Mouse (Mus musculus) myocyte (in vitro differentiated cells): ENCODE results near the gene Spag5. TPM values are rescaled to one million over a fixed set of nuclear protein-coding genes. Genes with fewer than 3 reads are reported as not detected.

Experiments
- H3K27me3 ChIP-seq: one replicate; pipeline ENCODE4 v1.6.1; 2011; ENCODE audit not compliant: control insufficient read depth, insufficient read depth, insufficient read length
- H3K36me3 ChIP-seq: one replicate; pipeline ENCODE4 v1.6.1; 2011; ENCODE audit not compliant: control insufficient read depth, insufficient read depth
- H3K4me2 ChIP-seq: one replicate; pipeline ENCODE4 v1.6.1; 2011; ENCODE audit warnings: low read depth, control low read depth
- H3K4me3 ChIP-seq: one replicate; pipeline ENCODE4 v1.5.1; 2011; ENCODE audit warnings: mild to moderate bottlenecking, control low read depth, moderate library complexity
- H3K79me2 ChIP-seq: one replicate; pipeline ENCODE4 v1.6.1; 2011; ENCODE audit not compliant: control insufficient read depth, insufficient read depth
- H3ac ChIP-seq: one replicate; pipeline ENCODE4 v1.6.1; 2011; ENCODE audit not compliant: control insufficient read depth, insufficient read length
- CEBPB ChIP-seq: IDR thresholded peaks from 2 replicates; pipeline ENCODE4 v1.6.1; 2011; ENCODE audit warnings: mild to moderate bottlenecking, moderate library complexity; ENCODE audit not compliant: poor library complexity, insufficient read depth, severe bottlenecking
- E2F4 ChIP-seq: IDR thresholded peaks from one replicate; pipeline ENCODE4 v1.6.1; 2011; ENCODE audit warnings: mild to moderate bottlenecking, control low read depth, moderate library complexity; ENCODE audit not compliant: insufficient read depth
- MAX ChIP-seq: IDR thresholded peaks from one replicate; pipeline ENCODE4 v1.6.1; 2011; ENCODE audit warnings: low read depth, mild to moderate bottlenecking, control low read depth
- MYOD1 ChIP-seq, 3 experiments: IDR thresholded peaks; one replicate each; pipeline ENCODE4 v1.6.1; 2011; ENCODE audit warnings: control low read depth in 2 of 3, low read depth in 2 of 3, mild to moderate bottlenecking in 2 of 3, moderate library complexity in 1 of 3; ENCODE audit not compliant: insufficient read length in 2 of 3, control insufficient read depth in 1 of 3
- MYOG ChIP-seq, 3 experiments: IDR thresholded peaks; one replicate each; pipeline ENCODE4 v1.6.1; 2011; ENCODE audit warnings: control low read depth in 2 of 3, low read depth in 2 of 3, mild to moderate bottlenecking in 2 of 3; ENCODE audit not compliant: insufficient read length in 2 of 3, control insufficient read depth in 1 of 3, insufficient read depth in 1 of 3
- POLR2A ChIP-seq: IDR thresholded peaks from one replicate; pipeline ENCODE4 v1.6.1; 2011; ENCODE audit warnings: low read depth, mild to moderate bottlenecking, control low read depth, moderate library complexity; ENCODE audit not compliant: insufficient read length
- POLR2AphosphoS2 ChIP-seq: IDR thresholded peaks from one replicate; pipeline ENCODE4 v1.6.1; 2011; ENCODE audit warnings: low read depth, control low read depth; ENCODE audit not compliant: insufficient read length
- REST ChIP-seq: IDR thresholded peaks from one replicate; pipeline ENCODE4 v1.6.1; 2011; ENCODE audit warnings: mild to moderate bottlenecking, control low read depth, moderate library complexity; ENCODE audit not compliant: insufficient read depth, insufficient read length
- SRF ChIP-seq: IDR thresholded peaks from one replicate; pipeline ENCODE4 v1.6.1; 2011; ENCODE audit warnings: low read depth; ENCODE audit not compliant: control insufficient read depth, insufficient read length
- TCF12 ChIP-seq: IDR thresholded peaks from one replicate; pipeline ENCODE4 v1.6.1; 2011; ENCODE audit warnings: mild to moderate bottlenecking, control low read depth; ENCODE audit not compliant: poor library complexity, insufficient read depth, severe bottlenecking
- TCF3 ChIP-seq: IDR thresholded peaks from one replicate; pipeline ENCODE4 v1.6.1; 2011; ENCODE audit warnings: low read depth, control low read depth; ENCODE audit not compliant: insufficient read length
- USF1 ChIP-seq: IDR thresholded peaks from one replicate; pipeline ENCODE4 v1.6.1; 2011; ENCODE audit warnings: low read depth, mild to moderate bottlenecking, control low read depth, moderate library complexity
- polyA plus RNA-seq: library from polyadenylated mRNA; unstranded; fragments of >200 nt; fragmentation: generic; extraction: Trizol; gene quantifications from one replicate; pipeline ENCODE4 v1.2.1, GENCODE M21; 2012; ENCODE audit warnings: missing spikeins

Spag5 gene
- polyA plus RNA-seq, 1 experiment = 19.2 TPM

GRCm38 (mm10) chr11:78327215-78327614, 25.9 kb downstream of the Spag5 start:
- no peak overlapping the region for H3K4me3 ChIP-seq
- H3K27me3 ChIP-seq = no peaks in the 10 kb centered on the region
- H3ac ChIP-seq = no peak overlapping the region
- TF ChIP-seq CEBPB (no peak), E2F4 (no peak), REST (no peak), TCF3 (no peak), MAX (no peak)
- H3K4me2 ChIP-seq = no peak overlapping the region
- H3K36me3 ChIP-seq = no peaks in the 10 kb centered on the region
- no peaks in the 10 kb centered on the region for H3K79me2 ChIP-seq

- H3K79me2 ChIP-seq = no peaks in the 10 kb centered on the region
- H3K4me3 ChIP-seq = peak within 1 kb of the TSS; percentile 53
- H3K36me3 ChIP-seq = no peaks in the 10 kb centered on the region
- H3K4me2 ChIP-seq = peak within 1 kb of the TSS; percentile 74
- TF ChIP-seq POLR2AphosphoS2 (peak; percentile 69), E2F4 (no peak), MYOG (IDR thresholded peaks at IDR 0.05; ENCODE audit: control insufficient read depth in 1 of 3, insufficient read depth in 1 of 3, insufficient read length in 2 of 3, low read depth in 2 of 3) (peak in 1 of 3 experiments; percentile 1), USF1 (no peak), TCF12 (no peak), SRF (no peak), POLR2A (peak; percentile 81), MYOD1 (IDR thresholded peaks at IDR 0.05; ENCODE audit: control insufficient read depth in 1 of 3, insufficient read length in 2 of 3, low read depth in 2 of 3) (peak in 1 of 3 experiments; percentile 2), MAX (no peak), CEBPB (no peak), TCF3 (no peak), REST (no peak)
- peak within 1 kb of the TSS; percentile 5 for H3ac ChIP-seq
- H3K27me3 ChIP-seq = no peaks in the 10 kb centered on the region
These were observed 26.5 kb downstream of the Spag5 start, which contains the start of gene Pigs for GRCm38 (mm10) chr11:78327634-78328511. TSS of gene Pigs (plus strand) at chr11:78328415.

- Histone ChIP-seq H3K79me2 (no peaks in the 10 kb centered on the region), H3K36me3 (no peaks in the 10 kb centered on the region), H3K27me3 (no peaks in the 10 kb centered on the region), H3ac (peak overlapping the region; percentile 5), H3K4me3 (peak overlapping the region; percentile 53), H3K4me2 (peak overlapping the region; percentile 64)
- TF ChIP-seq POLR2AphosphoS2 = peak; percentile 17
- TF ChIP-seq USF1 = no peak
These were observed 27.3 kb downstream of the Spag5 start for GRCm38 (mm10) chr11:78328512-78329056.

- H3K36me3 ChIP-seq = peaks cover 5% of the 10 kb centered on the region
- no peaks in the 10 kb centered on the region for H3K79me2 ChIP-seq
- H3K4me2 ChIP-seq = no peak overlapping the region
- no peak overlapping the region for H3ac ChIP-seq
- H3K27me3 ChIP-seq = no peaks in the 10 kb centered on the region
- no peak overlapping the region for H3K4me3 ChIP-seq
- TF ChIP-seq E2F4 (no peak), REST (peak; percentile 45)
These were observed 31.3 kb downstream of the Spag5 start for GRCm38 (mm10) chr11:78332676-78333075.

- peaks cover 11% of the 10 kb centered on the region for H3K36me3 ChIP-seq
- TF ChIP-seq REST (no peak), E2F4 (no peak), POLR2A (no peak), MAX (no peak), CEBPB (no peak), USF1 (no peak), MYOG (IDR thresholded peaks at IDR 0.05; ENCODE audit: control insufficient read depth in 1 of 3, insufficient read depth in 1 of 3, insufficient read length in 2 of 3, low read depth in 2 of 3) (no peak), TCF3 (no peak), TCF12 (no peak), POLR2AphosphoS2 (no peak), SRF (no peak), MYOD1 (IDR thresholded peaks at IDR 0.05; ENCODE audit: control insufficient read depth in 1 of 3, insufficient read length in 2 of 3, low read depth in 2 of 3) (no peak)
- H3K4me3 ChIP-seq = no peak overlapping the region
- no peak overlapping the region for H3ac ChIP-seq
- H3K4me2 ChIP-seq = no peak overlapping the region
- no peaks in the 10 kb centered on the region for H3K79me2 ChIP-seq
- H3K27me3 ChIP-seq = no peaks in the 10 kb centered on the region
These were observed 32.7 kb downstream of the Spag5 start for GRCm38 (mm10) chr11:78333992-78334391.
